Mouse (Mus musculus): ENCODE results near the gene Fmn2. TPM values are rescaled to one million over a fixed set of nuclear protein-coding genes. Genes with fewer than 3 reads are reported as not detected.

Fmn2 gene
- polyA plus RNA-seq, 1 experiment from 2014 or later, result 1.1 TPM

DNA sequence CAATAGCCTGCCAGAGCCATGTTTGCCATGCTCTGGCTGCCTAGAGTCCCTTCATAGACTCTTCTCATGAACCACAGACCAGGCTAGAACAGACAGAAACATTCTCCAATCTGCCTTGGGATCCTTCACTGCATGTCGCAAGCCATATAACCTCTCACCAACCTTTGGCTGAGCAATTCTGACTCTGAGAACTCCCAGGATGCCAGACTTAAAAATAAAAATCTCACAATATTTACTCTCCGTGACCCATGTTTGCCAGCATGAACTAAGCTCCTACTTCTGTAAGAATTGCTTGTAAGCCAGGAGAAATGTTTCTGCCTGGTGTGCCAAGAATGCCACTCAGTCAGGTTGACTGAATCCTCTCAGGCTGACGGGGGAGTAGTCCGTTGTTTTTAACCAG, 246.9 kb downstream of the Fmn2 start:
- Histone ChIP-seq H3K27me3 (ENCODE audit: control insufficient read depth, insufficient read depth, low read length) (no peaks in the 10 kb centered on the region), H3K4me2 (no peak overlapping the region), H3K27ac (ENCODE audit: low read depth, low read length) (no peak overlapping the region), H3K4me1 (ENCODE audit: control insufficient read depth, insufficient read depth, low read length) (no peaks in the 10 kb centered on the region), H3K9me3 (replicated peaks; ENCODE audit: control insufficient read depth, low read length) (no peaks in the 10 kb centered on the region), H3K36me3 (ENCODE audit: control insufficient read depth, insufficient read depth, low read length) (no peaks in the 10 kb centered on the region), H3K9ac (ENCODE audit: low read depth, low read length) (no peak overlapping the region), H3K4me3 (ENCODE audit: low read depth, low read length) (no peak overlapping the region)
- no peak for ATAC-seq (replicated peaks; ENCODE audit: insufficient number of reproducible peaks, low FRiP score, low TSS enrichment)
- 80% methylated on average over 4 of the region's 4 CpGs for WGBS (ENCODE audit: insufficient replicate concordance)

DNA sequence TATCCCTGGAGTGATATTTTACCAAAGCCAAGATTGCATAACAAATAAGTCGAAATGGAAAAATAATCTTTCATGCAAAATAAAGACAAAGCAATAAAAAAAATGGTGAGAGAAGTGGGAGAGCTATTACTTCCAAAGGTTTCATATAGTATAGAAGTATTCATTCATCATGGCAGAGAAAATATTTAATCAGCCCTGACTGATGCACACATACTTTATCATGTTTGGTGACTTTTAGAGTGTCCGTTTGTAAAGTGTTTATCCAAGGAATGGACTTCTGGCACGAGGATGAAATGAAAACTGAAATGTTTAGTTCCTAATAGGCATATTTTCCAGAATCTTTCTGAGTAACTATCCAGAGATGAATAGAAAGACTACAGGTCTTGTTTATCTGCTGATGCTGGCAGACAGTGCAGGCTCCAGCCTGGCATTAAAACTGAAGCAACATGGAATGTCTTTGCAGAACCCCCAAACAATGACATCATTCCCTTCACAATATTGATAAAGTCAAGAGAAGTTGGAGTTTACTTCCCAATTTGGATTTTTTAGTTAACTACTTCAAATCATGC, 249.4 kb downstream of the Fmn2 start:
- Histone ChIP-seq H3K4me2 (no peak overlapping the region), H3K27ac (ENCODE audit: low read depth, low read length) (no peak overlapping the region), H3K27me3 (ENCODE audit: control insufficient read depth, insufficient read depth, low read length) (no peaks in the 10 kb centered on the region), H3K4me1 (ENCODE audit: control insufficient read depth, insufficient read depth, low read length) (no peaks in the 10 kb centered on the region), H3K4me3 (ENCODE audit: low read depth, low read length) (no peak overlapping the region), H3K36me3 (ENCODE audit: control insufficient read depth, insufficient read depth, low read length) (no peaks in the 10 kb centered on the region), H3K9ac (ENCODE audit: low read depth, low read length) (no peak overlapping the region), H3K9me3 (replicated peaks; ENCODE audit: control insufficient read depth, low read length) (no peaks in the 10 kb centered on the region)
- no peak for ATAC-seq (replicated peaks; ENCODE audit: insufficient number of reproducible peaks, low FRiP score, low TSS enrichment)
- 62% methylated on average over 3 of the region's 3 CpGs for WGBS (ENCODE audit: insufficient replicate concordance)

GRCm38 (mm10) chr1:174759354-174759753, 257.7 kb downstream of the Fmn2 start:
- Histone ChIP-seq H3K27me3 (ENCODE audit: control insufficient read depth, insufficient read depth, low read length) (no peaks in the 10 kb centered on the region), H3K9ac (ENCODE audit: low read depth, low read length) (no peak overlapping the region), H3K4me2 (no peak overlapping the region), H3K4me3 (ENCODE audit: low read depth, low read length) (no peak overlapping the region), H3K36me3 (ENCODE audit: control insufficient read depth, insufficient read depth, low read length) (no peaks in the 10 kb centered on the region), H3K27ac (ENCODE audit: low read depth, low read length) (no peak overlapping the region), H3K4me1 (ENCODE audit: control insufficient read depth, insufficient read depth, low read length) (no peaks in the 10 kb centered on the region), H3K9me3 (replicated peaks; ENCODE audit: control insufficient read depth, low read length) (no peaks in the 10 kb centered on the region)
- WGBS (ENCODE audit: insufficient replicate concordance), result 81% methylated on average over 6 of the region's 6 CpGs
- ATAC-seq (replicated peaks; ENCODE audit: insufficient number of reproducible peaks, low FRiP score, low TSS enrichment), result no peak

DNA sequence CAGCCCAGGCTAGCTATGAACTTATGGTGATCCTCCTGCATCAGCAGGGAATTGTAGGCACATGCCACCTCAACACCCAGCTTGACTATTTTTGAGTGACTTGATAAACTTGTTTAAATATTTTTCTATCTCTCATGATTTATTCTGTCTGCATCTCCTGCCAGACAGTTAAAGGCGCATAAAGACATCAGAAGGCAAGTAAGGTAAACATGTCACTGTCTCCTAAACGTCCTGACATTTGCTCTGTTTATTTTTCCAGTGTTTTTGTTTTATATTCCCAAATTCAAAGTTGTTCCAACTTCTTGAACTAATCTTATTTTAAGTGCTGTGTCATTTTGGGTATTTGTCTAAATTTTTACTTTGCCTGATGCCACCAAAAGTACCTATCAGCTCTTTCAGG, 264.1 kb downstream of the Fmn2 start:
- H3K4me1 ChIP-seq (ENCODE audit: control insufficient read depth, insufficient read depth, low read length), result no peaks in the 10 kb centered on the region
- no peaks in the 10 kb centered on the region for H3K36me3 ChIP-seq (ENCODE audit: control insufficient read depth, insufficient read depth, low read length)
- WGBS (ENCODE audit: insufficient replicate concordance), result 28% methylated on average over 2 of the region's 2 CpGs
- no peak overlapping the region for H3K9ac ChIP-seq (ENCODE audit: low read depth, low read length)
- no peak overlapping the region for H3K27ac ChIP-seq (ENCODE audit: low read depth, low read length)
- no peak overlapping the region for H3K4me3 ChIP-seq (ENCODE audit: low read depth, low read length)
- no peak overlapping the region for H3K4me2 ChIP-seq
- ATAC-seq (replicated peaks; ENCODE audit: insufficient number of reproducible peaks, low FRiP score, low TSS enrichment), result no peak
- no peaks in the 10 kb centered on the region for H3K9me3 ChIP-seq (replicated peaks; ENCODE audit: control insufficient read depth, low read length)
- H3K27me3 ChIP-seq (ENCODE audit: control insufficient read depth, insufficient read depth, low read length), result no peaks in the 10 kb centered on the region

GRCm38 (mm10) chr1:174766852-174767251, 265.2 kb downstream of the Fmn2 start:
- no peak for ATAC-seq (replicated peaks; ENCODE audit: insufficient number of reproducible peaks, low FRiP score, low TSS enrichment)
- 80% methylated on average over 3 of the region's 3 CpGs for WGBS (ENCODE audit: insufficient replicate concordance)

GRCm38 (mm10) chr1:174771871-174772281, 270.3 kb downstream of the Fmn2 start:
- H3K36me3 ChIP-seq (ENCODE audit: control insufficient read depth, insufficient read depth, low read length), result no peaks in the 10 kb centered on the region
- no peak overlapping the region for H3K4me2 ChIP-seq
- ATAC-seq (replicated peaks; ENCODE audit: insufficient number of reproducible peaks, low FRiP score, low TSS enrichment), result no peak
- 77% methylated on average over 4 of the region's 4 CpGs for WGBS (ENCODE audit: insufficient replicate concordance)
- H3K27me3 ChIP-seq (ENCODE audit: control insufficient read depth, insufficient read depth, low read length), result no peaks in the 10 kb centered on the region
- H3K9me3 ChIP-seq (replicated peaks; ENCODE audit: control insufficient read depth, low read length), result no peaks in the 10 kb centered on the region
- no peak overlapping the region for H3K4me3 ChIP-seq (ENCODE audit: low read depth, low read length)
- H3K27ac ChIP-seq (ENCODE audit: low read depth, low read length), result no peak overlapping the region
- H3K9ac ChIP-seq (ENCODE audit: low read depth, low read length), result no peak overlapping the region
- H3K4me1 ChIP-seq (ENCODE audit: control insufficient read depth, insufficient read depth, low read length), result no peaks in the 10 kb centered on the region

More at GRCm38 (mm10) chr1:174766852-174767251, 265.2 kb downstream of the Fmn2 start:
- H3K9ac ChIP-seq (ENCODE audit: low read depth, low read length), result no peak overlapping the region
- no peaks in the 10 kb centered on the region for H3K4me1 ChIP-seq (ENCODE audit: control insufficient read depth, insufficient read depth, low read length)
- H3K4me3 ChIP-seq (ENCODE audit: low read depth, low read length), result no peak overlapping the region
- no peaks in the 10 kb centered on the region for H3K9me3 ChIP-seq (replicated peaks; ENCODE audit: control insufficient read depth, low read length)
- no peak overlapping the region for H3K27ac ChIP-seq (ENCODE audit: low read depth, low read length)
- H3K36me3 ChIP-seq (ENCODE audit: control insufficient read depth, insufficient read depth, low read length), result no peaks in the 10 kb centered on the region
- no peak overlapping the region for H3K4me2 ChIP-seq
- H3K27me3 ChIP-seq (ENCODE audit: control insufficient read depth, insufficient read depth, low read length), result no peaks in the 10 kb centered on the region

DNA sequence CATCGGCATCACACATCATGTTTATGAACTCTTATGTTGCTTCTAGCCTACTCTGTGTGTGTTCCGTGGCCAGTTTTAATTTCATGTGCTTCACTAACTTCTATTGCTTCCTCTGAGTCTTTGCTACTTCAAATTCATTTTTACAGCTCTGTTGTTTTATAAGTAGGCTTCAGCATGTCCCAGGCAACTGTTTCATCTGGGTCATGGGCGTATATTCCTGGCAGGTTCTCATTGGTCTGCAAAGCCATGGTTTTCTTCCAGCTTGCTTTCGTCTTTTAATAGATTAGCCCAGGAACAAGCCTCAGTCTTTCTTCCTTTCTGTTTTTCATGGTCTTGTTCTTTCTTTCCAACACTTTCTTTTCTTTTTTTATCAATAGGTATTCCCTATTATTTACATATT, 279.4 kb downstream of the Fmn2 start:
- Histone ChIP-seq H3K4me1 (ENCODE audit: control insufficient read depth, insufficient read depth, low read length) (no peaks in the 10 kb centered on the region), H3K27ac (ENCODE audit: low read depth, low read length) (no peak overlapping the region), H3K27me3 (ENCODE audit: control insufficient read depth, insufficient read depth, low read length) (no peaks in the 10 kb centered on the region), H3K9ac (ENCODE audit: low read depth, low read length) (no peak overlapping the region), H3K36me3 (ENCODE audit: control insufficient read depth, insufficient read depth, low read length) (no peaks in the 10 kb centered on the region), H3K4me3 (ENCODE audit: low read depth, low read length) (no peak overlapping the region), H3K9me3 (replicated peaks; ENCODE audit: control insufficient read depth, low read length) (no peaks in the 10 kb centered on the region), H3K4me2 (no peak overlapping the region)
- no peak for ATAC-seq (replicated peaks; ENCODE audit: insufficient number of reproducible peaks, low FRiP score, low TSS enrichment)
- WGBS (ENCODE audit: insufficient replicate concordance), result 83% methylated on average over 4 of the region's 4 CpGs

- Histone ChIP-seq H3K27me3 (ENCODE audit: control insufficient read depth, insufficient read depth, low read length) (no peaks in the 10 kb centered on the region), H3K36me3 (ENCODE audit: control insufficient read depth, insufficient read depth, low read length) (no peaks in the 10 kb centered on the region), H3K27ac (ENCODE audit: low read depth, low read length) (no peak overlapping the region), H3K4me3 (ENCODE audit: low read depth, low read length) (no peak overlapping the region), H3K4me2 (no peak overlapping the region), H3K9me3 (replicated peaks; ENCODE audit: control insufficient read depth, low read length) (no peaks in the 10 kb centered on the region), H3K9ac (ENCODE audit: low read depth, low read length) (no peak overlapping the region), H3K4me1 (ENCODE audit: control insufficient read depth, insufficient read depth, low read length) (no peaks in the 10 kb centered on the region)
- 77% methylated on average over 2 of the region's 2 CpGs for WGBS (ENCODE audit: insufficient replicate concordance)
- no peak for ATAC-seq (replicated peaks; ENCODE audit: insufficient number of reproducible peaks, low FRiP score, low TSS enrichment)
These were observed 287.0 kb downstream of the Fmn2 start for GRCm38 (mm10) chr1:174788617-174789016.

- Histone ChIP-seq H3K9me3 (replicated peaks; ENCODE audit: control insufficient read depth, low read length) (no peaks in the 10 kb centered on the region), H3K4me1 (ENCODE audit: control insufficient read depth, insufficient read depth, low read length) (no peaks in the 10 kb centered on the region), H3K4me2 (no peak overlapping the region), H3K27ac (ENCODE audit: low read depth, low read length) (no peak overlapping the region), H3K27me3 (ENCODE audit: control insufficient read depth, insufficient read depth, low read length) (no peaks in the 10 kb centered on the region), H3K36me3 (ENCODE audit: control insufficient read depth, insufficient read depth, low read length) (no peaks in the 10 kb centered on the region), H3K4me3 (ENCODE audit: low read depth, low read length) (no peak overlapping the region), H3K9ac (ENCODE audit: low read depth, low read length) (no peak overlapping the region)
- ATAC-seq (replicated peaks; ENCODE audit: insufficient number of reproducible peaks, low FRiP score, low TSS enrichment), result no peak
- WGBS (ENCODE audit: insufficient replicate concordance), result 46% methylated on average over 4 of the region's 4 CpGs
These were observed 310.2 kb downstream of the Fmn2 start for GRCm38 (mm10) chr1:174811846-174812245.
